Mouse (Mus musculus) E14TG2a.4 (cell line): ENCODE data around the gene Npm3.

Source experiments
- CTCF ChIP-seq: conservative IDR thresholded peaks from 2 replicates; pipeline ENCODE4 v1.5.1; 2014; ENCODE audit warnings: low read length
- NANOG ChIP-seq: IDR thresholded peaks from 2 replicates; pipeline ENCODE4 v1.6.1; 2014; ENCODE audit warnings: borderline replicate concordance, low read length, mixed read lengths
- POU5F1 ChIP-seq: IDR thresholded peaks from 2 replicates; pipeline ENCODE4 v1.6.1; 2014; ENCODE audit warnings: low read length, borderline replicate concordance

DNA sequence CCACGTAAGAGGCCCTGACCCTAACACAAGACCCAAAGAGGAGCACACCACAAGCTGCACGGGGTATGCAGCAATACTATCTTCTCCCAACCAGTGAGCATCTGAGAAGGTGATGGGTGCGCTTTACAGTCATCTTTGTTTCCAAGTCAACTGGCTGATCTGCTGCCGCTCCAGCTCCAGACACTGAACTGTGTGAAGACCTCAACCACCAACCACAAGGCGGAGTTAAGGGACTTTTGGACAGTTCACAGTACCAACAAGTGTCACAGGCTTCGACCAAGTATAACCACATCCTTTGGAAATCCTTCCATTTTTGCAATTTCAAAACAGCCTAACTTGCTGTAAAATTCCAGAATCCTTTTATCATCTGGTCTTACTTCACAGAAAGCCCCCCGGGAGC, 2.5 kb upstream of the Npm3 start:
- TF ChIP-seq CTCF = no peak
- no peak for TF ChIP-seq NANOG
- TF ChIP-seq POU5F1 = no peak
